Mouse (Mus musculus) cerebellum, adult 2 months (tissue): ENCODE results near the gene Rc3h2. TPM values are rescaled to one million over a fixed set of nuclear protein-coding genes. Genes with fewer than 3 reads are reported as not detected.

ENCODE experiments used
- DNase-seq, 2 experiments: peaks; one replicate each; pipeline ENCODE4 v3.0.0; 2021
- H3K27ac ChIP-seq: fragments of 200-500 bp; 2 replicates; pipeline ENCODE4 v1.5.1; 2012; ENCODE audit warnings: low read length, control low read depth, inconsistent platforms; ENCODE audit not compliant: insufficient read depth
- H3K27me3 ChIP-seq: fragments of 200-500 bp; 2 replicates; pipeline ENCODE4 v1.6.1; 2012; ENCODE audit warnings: inconsistent platforms, mild to moderate bottlenecking, low read length, moderate library complexity; ENCODE audit not compliant: control insufficient read depth, insufficient read depth
- H3K4me1 ChIP-seq: fragments of 200-500 bp; 2 replicates; pipeline ENCODE4 v1.6.1; 2011; ENCODE audit warnings: low read length; ENCODE audit not compliant: control insufficient read depth, insufficient read depth
- H3K4me3 ChIP-seq: fragments of 200-500 bp; replicated peaks from 2 replicates; pipeline ENCODE3; 2011; ENCODE audit warnings: mild to moderate bottlenecking, low read depth, low read length, control low read depth; ENCODE audit not compliant: insufficient read depth
- CTCF ChIP-seq: fragments of 200-500 bp; IDR thresholded peaks from 2 replicates; pipeline ENCODE4 v1.5.1; 2011; ENCODE audit warnings: low read depth, mild to moderate bottlenecking, control low read depth, low read length, moderate library complexity, borderline replicate concordance; ENCODE audit not compliant: insufficient read depth
- POLR2A ChIP-seq: fragments of 200-500 bp; IDR thresholded peaks from 2 replicates; pipeline ENCODE4 v1.6.1; 2011; ENCODE audit warnings: low read length, control low read depth, borderline replicate concordance; ENCODE audit not compliant: insufficient read depth
- WGBS: fragments of 180-500 bp; shearing (Covaris S2); methylation state at CpG from one replicate; pipeline ENCODE4 v1.1.7; 2018; 5-methylcytosine and 5-hydroxymethylcytosine counted together
- polyA plus RNA-seq: library from polyadenylated mRNA; depleted of rRNA; stranded (reverse); fragments of >200 nt; gene quantifications from 2 replicates; pipeline ENCODE4 v1.2.3, GENCODE M21; 2012; rRNA removed

Gene Rc3h2
- polyA plus RNA-seq, 1 experiment: 27.3 TPM

DNA sequence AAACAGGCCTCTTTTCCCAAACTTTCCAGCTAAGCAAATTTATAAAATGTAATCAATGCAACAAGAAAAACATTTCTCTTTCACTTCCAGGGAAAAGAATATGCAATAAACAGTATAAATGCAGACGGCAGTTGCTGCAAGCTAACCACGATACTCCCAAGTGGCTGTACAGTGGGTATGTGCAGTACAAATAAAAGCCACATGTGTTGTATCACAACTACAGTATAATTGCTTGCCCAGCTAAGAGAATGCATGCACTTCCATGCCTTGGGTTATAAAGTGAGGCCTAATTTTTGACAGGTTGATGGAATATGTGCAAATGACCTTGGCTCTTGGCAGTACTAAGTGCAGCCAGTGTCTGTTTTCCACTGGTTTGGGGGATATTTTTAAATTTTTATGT lies 52.1 kb downstream of the Rc3h2 start:
- no peak for TF ChIP-seq CTCF
- no peak for TF ChIP-seq POLR2A
- Histone ChIP-seq H3K4me1 (no peaks in the 10 kb centered on the region), H3K4me3 (no peak overlapping the region), H3K27ac (no peak overlapping the region), H3K27me3 (no peaks in the 10 kb centered on the region)
- WGBS: 91% methylated on average over 2 of the region's 2 CpGs
- DNase-seq: no peak

DNA sequence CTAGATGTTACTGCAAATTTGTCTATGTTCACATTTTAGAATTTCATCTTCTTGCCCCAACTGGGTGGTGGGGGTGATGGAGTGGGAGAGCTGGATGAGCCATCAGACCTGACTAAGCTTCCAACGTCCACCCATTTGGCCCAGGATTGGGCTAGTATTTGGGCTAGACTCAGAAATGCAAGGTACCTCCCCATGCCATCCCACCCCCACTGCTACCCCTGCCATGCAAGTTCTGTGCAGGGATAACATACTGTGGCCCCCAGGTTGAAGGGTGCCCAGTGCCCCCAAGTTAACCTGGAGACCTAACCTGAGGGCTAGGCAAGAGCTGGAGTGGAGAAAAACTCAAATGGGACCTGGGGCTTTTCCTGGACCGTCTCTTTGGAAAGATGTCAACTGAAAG lies 62.8 kb downstream of the Rc3h2 start:
- no peaks in the 10 kb centered on the region for H3K27me3 ChIP-seq
- DNase-seq: peak; percentile 17 to 24
- no peak overlapping the region for H3K27ac ChIP-seq
- TF ChIP-seq POLR2A: no peak
- no peak for TF ChIP-seq CTCF
- no peak overlapping the region for H3K4me3 ChIP-seq
- H3K4me1 ChIP-seq: no peaks in the 10 kb centered on the region
- 87% methylated on average over 2 of the region's 2 CpGs for WGBS

DNA sequence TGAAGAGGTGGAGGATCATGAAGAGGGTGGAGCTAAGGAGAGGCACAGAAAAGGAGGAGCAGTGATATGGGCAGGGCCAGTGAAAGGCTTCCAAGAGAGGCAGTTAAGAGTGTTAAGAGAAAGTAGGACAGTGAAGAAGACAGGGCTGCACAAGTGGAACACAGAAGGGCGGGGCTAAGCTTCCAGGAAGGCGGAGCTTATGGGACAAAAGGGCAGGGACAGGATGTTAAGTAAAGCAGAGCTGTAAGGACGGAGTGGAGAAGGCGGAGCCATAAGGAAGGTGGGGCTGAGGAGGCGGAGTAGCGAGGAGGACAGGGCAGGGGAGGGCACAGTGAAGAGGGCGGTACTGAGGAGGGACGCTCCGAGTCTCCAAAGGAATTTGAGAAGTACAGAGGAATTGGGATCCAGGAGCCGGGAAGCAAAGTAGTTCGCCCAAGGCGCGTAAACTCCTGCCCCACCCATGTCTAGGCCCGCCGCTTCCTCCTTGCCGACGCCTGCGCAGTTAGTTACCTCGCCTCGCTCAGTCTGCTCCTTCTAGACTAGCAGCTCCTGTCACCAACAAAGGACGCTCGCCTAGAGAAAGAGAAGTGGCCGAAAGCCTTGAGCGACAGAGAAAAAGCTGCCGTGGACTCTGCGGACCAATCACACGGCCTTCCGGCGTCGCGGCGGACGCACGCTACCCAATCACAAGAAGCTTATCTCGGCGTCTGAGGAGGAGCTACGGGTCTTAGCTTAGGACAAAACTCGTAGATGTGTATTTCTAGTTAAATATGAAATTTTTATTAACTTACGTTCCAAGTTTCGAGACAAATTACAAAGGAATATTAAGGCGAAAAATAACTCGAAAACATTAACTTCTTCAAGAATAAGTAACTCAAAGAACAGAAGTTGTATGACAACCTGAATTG lies 63.8 kb downstream of the Rc3h2 start, which contains the start of gene Pdcl:
Gene Pdcl, minus strand, starts transcription at position 700 of the 908 bp plus-strand sequence.
- WGBS: under 1% methylated on average over 42 of the region's 42 CpGs
- peak; percentile 44; the same call in 1 of the 2 replicates for TF ChIP-seq POLR2A
- no peak for TF ChIP-seq CTCF
- Histone ChIP-seq H3K4me3 (peak within 1 kb of the TSS; percentile 91), H3K27ac (peak within 1 kb of the TSS; percentile 27; the same call in 1 of the 2 replicates), H3K27me3 (no peaks in the 10 kb centered on the region), H3K4me1 (no peaks in the 10 kb centered on the region)
- DNase-seq: peak; percentile 88 to 91

DNA sequence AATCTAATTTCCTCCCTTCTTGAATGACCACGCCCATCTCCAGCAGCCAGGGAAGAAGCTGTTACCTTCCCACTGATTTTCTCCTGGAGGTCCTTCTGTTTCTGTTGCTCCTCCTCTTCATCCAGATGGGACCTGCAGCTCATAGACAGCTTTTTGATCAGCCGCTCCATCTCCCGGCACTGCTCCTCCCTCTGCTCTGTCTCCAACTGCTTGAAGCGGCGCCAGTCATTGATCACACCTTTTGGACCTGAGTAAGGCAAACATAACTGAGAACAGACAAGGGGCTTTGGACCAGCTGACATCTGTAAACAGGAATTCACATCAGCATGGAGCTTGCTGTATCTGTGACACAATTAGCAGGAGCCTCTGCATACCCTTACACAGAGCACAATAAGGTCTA lies 67.1 kb downstream of the Rc3h2 start:
- H3K4me1 ChIP-seq: no peaks in the 10 kb centered on the region
- WGBS: 96% methylated on average over 5 of the region's 5 CpGs
- H3K4me3 ChIP-seq: no peak overlapping the region
- no peak for TF ChIP-seq POLR2A
- no peak for TF ChIP-seq CTCF
- DNase-seq: no peak
- H3K27me3 ChIP-seq: no peaks in the 10 kb centered on the region
- H3K27ac ChIP-seq: no peak overlapping the region

DNA sequence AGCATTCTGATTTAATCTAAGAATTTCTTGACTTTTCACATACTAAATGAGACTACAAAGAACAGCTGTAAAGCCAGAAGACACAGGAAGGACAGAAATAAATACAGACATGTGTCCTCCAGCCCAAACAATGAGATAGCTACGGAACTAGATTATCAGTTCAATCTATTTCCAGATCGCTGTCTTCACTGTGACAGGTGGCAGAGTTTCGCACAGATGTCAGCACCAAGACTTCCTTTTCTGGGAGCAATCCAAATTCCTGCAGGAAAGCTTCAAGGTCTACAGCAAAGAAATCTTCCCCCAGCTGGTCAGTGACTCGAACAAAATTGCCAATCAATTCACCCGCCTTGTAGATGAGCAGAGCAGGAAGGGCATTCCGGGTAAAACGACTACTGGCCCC lies 71.0 kb downstream of the Rc3h2 start:
- no peak for TF ChIP-seq POLR2A
- no peak for TF ChIP-seq CTCF
- Histone ChIP-seq H3K4me1 (no peaks in the 10 kb centered on the region), H3K27ac (no peak overlapping the region), H3K27me3 (no peaks in the 10 kb centered on the region), H3K4me3 (no peak overlapping the region)
- DNase-seq: no peak
- 61% methylated on average over 7 of the region's 7 CpGs for WGBS

DNA sequence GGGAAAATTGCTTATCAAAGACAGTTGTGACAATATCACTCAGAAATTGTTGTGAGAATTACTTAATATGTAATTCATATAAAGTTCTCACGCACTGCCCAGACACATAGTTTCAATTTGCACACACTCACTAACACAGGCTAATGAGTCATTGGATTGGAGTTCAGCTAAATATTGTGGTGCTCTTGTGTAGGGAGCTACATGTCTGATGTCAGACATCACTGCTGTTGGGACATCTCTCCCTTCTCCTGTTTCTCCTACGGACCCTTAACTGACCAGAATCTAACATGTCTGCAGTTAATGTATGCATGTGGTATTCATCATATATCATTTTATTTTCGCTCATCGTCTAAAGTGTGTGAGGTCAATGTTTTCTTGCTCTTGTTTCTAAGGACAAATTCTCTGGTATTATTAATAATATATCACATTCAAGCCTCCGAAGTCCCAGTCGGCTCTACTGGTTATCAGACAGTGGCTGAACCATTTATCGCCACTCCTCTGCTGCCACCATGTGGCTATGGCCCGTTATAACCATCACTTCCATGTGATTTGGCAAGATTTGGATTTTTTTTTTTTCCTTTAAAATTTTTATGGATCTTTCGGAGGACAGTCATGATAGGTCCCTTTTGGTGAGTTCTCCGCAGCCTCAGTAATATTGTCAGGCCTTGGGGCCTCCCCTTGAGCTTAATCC lies 84.1 kb downstream of the Rc3h2 start:
- 54% methylated on average over 10 of the region's 10 CpGs for WGBS
- peak; percentile 62 for TF ChIP-seq CTCF
- no peak for TF ChIP-seq POLR2A
- H3K27me3 ChIP-seq: no peaks in the 10 kb centered on the region; the same call in 1 of the 2 replicates
- H3K4me3 ChIP-seq: no peak overlapping the region
- H3K4me1 ChIP-seq: no peaks in the 10 kb centered on the region
- no peak overlapping the region for H3K27ac ChIP-seq
- DNase-seq: peak; percentile 33 to 44

DNA sequence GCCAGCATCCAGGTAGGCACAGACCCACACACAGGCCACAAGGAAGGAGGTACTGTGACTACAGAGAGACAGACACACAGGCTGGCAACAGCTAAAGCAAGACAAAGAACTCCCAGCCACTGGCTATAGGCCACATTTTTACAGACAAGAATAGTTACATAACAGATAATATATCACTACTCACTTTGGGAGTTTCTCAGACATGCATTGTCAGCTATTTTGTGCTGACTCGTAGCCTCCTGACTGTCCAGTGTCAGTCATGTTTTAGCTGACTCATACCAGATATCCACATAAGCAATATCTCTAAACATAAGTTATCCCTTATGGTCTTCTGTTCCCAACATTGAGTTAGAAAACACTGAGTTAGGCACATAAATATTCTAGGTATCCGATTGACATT lies 89.4 kb downstream of the Rc3h2 start:
- no peak overlapping the region for H3K27ac ChIP-seq
- TF ChIP-seq CTCF (no peak), POLR2A (no peak)
- no peaks in the 10 kb centered on the region for H3K4me1 ChIP-seq
- no peak overlapping the region for H3K4me3 ChIP-seq
- DNase-seq: no peak
- H3K27me3 ChIP-seq: no peaks in the 10 kb centered on the region; the same call in 1 of the 2 replicates
- WGBS: 90% methylated on average over 2 of the region's 2 CpGs

DNA sequence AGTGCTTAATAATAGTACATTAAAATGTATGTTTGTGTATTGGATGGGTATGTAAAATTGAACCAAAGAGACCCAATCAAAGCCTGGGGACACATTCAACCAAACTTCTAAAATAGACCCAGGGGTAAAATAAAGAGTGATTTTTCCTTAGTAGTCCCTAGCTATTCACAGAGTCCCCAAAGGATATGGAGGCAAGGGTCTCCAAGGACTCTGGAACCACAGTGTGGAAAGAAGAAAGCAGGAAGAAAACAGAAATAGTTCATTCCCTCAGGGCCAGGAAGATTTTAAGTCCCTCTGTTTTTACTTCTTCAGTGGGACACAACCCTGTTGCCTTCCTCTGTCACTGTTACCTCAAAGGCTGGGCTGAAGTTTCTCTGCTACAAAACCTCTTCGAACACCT lies 96.5 kb downstream of the Rc3h2 start, which contains the start of gene Olfr368:
Gene Olfr368, plus strand, starts transcription at position 301 of the 400 bp plus-strand sequence.
- TF ChIP-seq POLR2A (no peak), CTCF (no peak)
- no peak within 1 kb of the TSS for H3K4me3 ChIP-seq
- no peak for DNase-seq
- no peaks in the 10 kb centered on the region for H3K4me1 ChIP-seq
- 80% methylated on average over 1 of the region's 1 CpGs for WGBS
- no peaks in the 10 kb centered on the region for H3K27me3 ChIP-seq
- no peak within 1 kb of the TSS for H3K27ac ChIP-seq

Other genes starting within 250 kb of the Rc3h2 start
- gene Olfr365, start 234.7 kb downstream of the Rc3h2 start, polyA plus RNA-seq: not detected in 2 replicates
- not detected in 2 replicates for gene Olfr366, start 211.3 kb downstream of the Rc3h2 start, polyA plus RNA-seq
- gene Olfr368, start 96.4 kb downstream of the Rc3h2 start, polyA plus RNA-seq: not detected in 2 replicates
- gene Pdcl, start 63.6 kb downstream of the Rc3h2 start, polyA plus RNA-seq: 31.0 and 33.7 TPM in 2 replicates
- gene Zbtb26, start 20.2 kb upstream of the Rc3h2 start, polyA plus RNA-seq: 7.7 and 8.3 TPM in 2 replicates
- 7.4 and 8.0 TPM in 2 replicates for gene Zbtb6, start 20.3 kb upstream of the Rc3h2 start, polyA plus RNA-seq
- 40.4 and 42.3 TPM in 2 replicates for gene Rabgap1, start 20.4 kb upstream of the Rc3h2 start, polyA plus RNA-seq
- 1.0 and 1.4 TPM in 2 replicates for gene Gpr21, start 93.4 kb upstream of the Rc3h2 start, polyA plus RNA-seq